Mouse (Mus musculus) ovary, postnatal 36 days (tissue): ENCODE results near the gene Gm20390.

ENCODE experiments used
- DNase-seq: peaks from one replicate; pipeline ENCODE4 v3.0.0; 2022; ENCODE audit warnings: low spot score, mixed read lengths

The Gm20390 gene

DNA sequence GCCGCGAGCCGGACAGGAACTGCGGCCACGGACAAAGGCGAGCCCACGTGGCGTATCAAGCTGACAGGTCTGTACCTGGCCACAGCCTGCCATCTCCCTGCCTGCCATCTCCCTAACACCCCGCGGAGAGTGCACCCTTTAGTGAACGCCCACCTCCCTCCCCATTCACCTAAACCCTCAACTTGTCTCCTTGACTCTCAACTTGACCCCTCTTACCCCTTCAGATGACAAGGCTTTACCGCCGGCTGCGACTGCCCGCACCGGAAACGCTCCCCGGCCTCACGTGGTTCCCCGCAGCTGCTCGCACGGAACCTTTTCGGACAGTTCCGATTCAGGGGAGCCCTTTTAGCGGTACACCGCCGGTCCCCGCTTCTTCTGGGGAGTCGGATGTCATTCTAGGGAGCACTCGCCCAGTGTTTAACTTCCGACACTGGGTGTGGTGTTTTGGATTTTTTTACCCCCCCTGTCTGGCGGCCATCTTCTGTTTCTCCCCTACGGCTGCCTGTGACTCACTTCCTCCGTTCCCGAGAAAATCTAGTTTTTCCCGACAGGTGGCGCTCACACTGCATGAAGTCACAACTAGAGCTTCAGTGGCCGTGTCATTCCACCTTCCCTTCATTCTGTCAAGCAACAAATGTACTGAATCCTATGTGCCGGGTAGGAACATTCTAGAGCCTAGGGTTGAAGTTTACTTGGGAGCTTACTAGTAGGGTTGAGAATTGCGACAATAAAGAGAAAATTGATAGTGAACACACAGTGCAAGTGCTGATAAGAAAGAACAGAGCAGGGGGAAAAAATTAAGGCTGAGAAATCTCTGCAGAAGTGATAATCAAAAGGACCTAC, at the start of gene Gm20390, which contains the start of gene Nme1:
Gm20390 (minus strand) TSS at position 289 of the 843 bp plus-strand sequence.
Nme1 (minus strand) TSS at position 517 of the 843 bp plus-strand sequence.
- peak; percentile 94 for DNase-seq

- DNase-seq, result no peak
Measured at GRCm38 (mm10) chr11:94003346-94003745, 35.3 kb upstream of the Gm20390 start.

DNA sequence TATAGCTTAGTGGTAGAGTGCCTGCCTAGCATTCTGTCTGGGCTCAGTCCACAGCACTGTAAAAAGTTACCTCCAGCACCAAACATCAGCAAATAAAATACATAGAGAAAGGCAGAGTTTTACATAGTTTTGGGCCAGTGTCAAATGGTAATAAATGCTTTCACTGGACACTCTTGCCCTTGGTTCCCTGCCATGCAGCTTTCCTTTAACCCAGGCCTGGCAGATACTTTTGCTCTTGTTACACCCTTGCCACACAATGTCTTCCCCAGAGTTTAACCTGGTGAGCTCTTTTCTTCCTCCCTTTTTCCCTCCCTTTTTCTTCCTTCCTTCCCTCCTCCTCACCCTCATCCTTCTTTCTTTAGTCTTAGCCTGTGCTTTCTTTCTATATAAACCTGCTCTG, 31.2 kb upstream of the Gm20390 start:
- DNase-seq, result no peak

DNA sequence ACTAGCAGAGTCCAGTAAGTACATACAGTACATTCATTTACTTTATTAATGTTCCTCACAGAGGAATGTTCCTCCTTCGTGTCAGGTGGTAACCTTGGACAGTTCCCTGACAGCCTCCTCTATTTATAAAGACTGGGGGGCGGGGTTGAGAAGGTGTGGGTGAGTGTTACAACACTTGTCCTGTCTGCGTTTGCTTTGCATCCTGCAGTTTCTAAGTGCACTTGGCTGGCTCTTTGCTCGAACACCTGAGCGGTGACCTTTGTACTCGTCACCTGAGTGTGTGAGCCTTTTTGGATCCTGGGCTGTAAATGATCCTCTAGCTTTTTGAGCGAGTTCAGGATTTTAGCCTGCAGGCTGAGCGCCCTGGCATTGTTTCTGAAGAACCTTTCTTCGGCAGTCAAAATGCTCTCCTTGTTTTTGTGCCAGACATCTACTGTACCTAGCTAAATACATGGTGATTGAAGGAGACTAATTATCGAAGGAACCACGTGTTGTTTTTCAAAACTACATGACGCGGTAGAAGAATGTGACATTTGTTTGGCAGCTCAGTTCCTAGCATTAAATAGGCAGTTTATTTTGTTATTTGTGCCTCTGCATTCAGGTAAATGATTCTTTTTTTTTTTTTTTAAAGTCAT, 29.2 kb upstream of the Gm20390 start:
- no peak for DNase-seq

GRCm38 (mm10) chr11:93996306-93997140, 28.4 kb upstream of the Gm20390 start:
- peak; percentile 49 for DNase-seq

GRCm38 (mm10) chr11:93995720-93996305, 27.7 kb upstream of the Gm20390 start, which contains the start of gene Spag9:
Gene Spag9, plus strand, starts transcription at chr11:93996091.
- DNase-seq, result peak; percentile 96

- peak; percentile 68 for DNase-seq
Measured at GRCm38 (mm10) chr11:93995111-93995719, 27.1 kb upstream of the Gm20390 start.

DNA sequence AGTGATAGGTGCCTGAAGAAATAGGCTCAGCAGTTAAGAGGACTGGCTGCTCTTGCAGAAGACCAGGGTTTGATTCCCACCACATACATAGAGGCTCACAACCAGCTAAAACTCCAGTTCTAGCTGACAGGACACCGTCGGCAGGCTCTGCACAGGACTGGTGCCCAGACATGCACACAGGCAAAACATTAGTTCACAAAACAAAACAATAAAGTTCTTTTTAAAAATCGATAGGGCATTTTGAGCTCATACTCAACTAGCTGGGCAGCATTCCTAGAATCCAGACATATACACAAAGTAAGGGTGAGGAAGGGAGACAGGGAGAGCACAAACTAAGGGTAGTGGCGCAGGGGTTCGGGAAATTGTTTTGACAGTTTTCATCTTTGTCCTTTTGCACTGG, 26.4 kb upstream of the Gm20390 start:
- DNase-seq, result no peak

DNA sequence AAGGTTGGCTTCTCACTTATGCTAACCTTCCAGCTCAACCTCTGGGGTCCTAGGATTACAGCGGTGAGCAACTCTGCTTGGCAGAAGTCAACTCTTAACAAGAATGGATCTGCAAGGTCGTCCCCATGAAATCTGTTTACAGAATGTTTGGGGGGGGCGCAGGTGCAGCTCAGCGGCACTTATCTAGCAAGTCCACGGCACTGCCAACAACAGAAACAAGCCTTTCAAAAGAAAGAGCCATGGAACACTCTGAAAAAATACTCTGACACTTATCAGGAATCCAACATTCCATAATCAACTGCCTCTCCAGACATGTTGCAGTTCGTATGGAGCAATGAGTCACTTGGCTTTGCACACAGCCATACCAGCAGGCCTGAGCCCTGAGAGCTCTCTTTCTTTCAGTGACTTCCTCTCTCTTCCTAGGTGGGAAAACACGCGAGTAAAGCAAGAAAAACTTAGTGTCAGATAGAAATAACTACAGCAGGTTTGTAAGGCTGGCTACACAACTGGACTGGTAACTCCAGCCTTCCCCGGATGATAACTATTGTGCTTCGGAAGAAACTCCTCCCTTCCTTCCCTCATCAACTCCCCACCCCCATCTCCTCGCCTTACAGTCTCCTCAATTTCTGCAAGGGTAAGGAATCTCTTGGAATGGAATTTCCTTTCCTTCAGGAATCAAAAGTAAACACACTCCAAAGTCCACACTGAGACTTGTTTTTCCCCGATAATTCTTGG, 20.4 kb upstream of the Gm20390 start:
- DNase-seq, result no peak

DNA sequence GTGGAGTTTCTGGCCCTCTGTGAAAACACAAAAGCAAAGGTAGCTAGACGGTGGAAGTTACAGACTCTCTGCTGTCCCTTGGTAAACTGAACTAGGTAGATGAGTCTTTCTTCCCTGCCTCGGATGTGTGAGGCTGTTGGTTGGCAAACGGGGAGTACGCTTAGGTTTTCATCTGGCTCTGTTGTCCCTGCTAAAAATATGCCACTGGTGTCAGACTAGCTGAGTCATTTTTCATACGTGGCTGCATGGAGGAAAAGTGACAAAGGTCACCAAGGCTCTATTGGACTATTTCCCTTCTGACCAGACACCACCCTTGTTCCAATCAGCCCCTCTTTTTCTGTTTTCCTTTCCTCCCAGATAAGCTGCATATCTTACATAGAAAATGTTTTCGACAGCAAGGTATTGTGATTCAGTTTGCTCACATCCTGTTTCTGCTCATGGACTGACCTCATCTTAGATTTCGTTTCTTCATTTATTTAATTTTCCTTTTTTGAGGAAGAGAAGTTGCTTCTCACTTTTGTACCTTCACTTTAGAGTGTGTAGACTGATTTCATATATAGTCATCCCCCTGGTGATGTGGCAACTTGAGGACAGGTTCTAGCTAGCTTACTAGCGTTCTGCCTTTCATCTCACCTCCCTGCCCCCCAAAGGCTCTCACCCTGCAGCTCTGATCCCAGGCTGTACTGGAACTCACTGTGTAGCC, 19.7 kb upstream of the Gm20390 start:
- no peak for DNase-seq

GRCm38 (mm10) chr11:93987026-93987425, 18.9 kb upstream of the Gm20390 start:
- DNase-seq, result no peak

DNA sequence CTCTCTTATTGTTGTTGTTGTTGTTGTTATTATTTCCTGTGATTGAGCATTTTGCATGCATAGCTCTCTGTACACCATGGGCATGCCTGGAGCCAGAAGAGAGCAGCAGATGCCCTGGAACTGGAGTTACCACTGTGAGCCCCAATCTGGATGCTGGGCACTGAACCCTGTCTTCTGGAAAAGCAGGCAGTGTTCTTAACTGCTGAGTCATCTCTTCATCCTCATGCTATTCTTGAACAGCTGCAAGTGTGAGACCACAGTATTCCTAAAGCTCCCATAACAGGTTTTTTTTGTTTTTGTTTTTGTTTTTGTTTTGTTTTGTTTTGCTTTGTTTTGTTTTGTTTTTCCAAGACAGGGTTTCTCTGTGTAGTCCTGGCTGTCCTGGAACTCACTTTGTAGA, 18.2 kb upstream of the Gm20390 start:
- no peak for DNase-seq

GRCm38 (mm10) chr11:93985265-93985664, 17.2 kb upstream of the Gm20390 start:
- no peak for DNase-seq

- DNase-seq, result no peak
Measured at GRCm38 (mm10) chr11:93984619-93985018, 16.5 kb upstream of the Gm20390 start.

GRCm38 (mm10) chr11:93979502-93980049, 11.5 kb upstream of the Gm20390 start:
- no peak for DNase-seq

- no peak for DNase-seq
Measured at GRCm38 (mm10) chr11:93972951-93973350, 4.9 kb upstream of the Gm20390 start.

- no peak for DNase-seq
Measured at GRCm38 (mm10) chr11:93969799-93970198, 1.7 kb upstream of the Gm20390 start.

DNA sequence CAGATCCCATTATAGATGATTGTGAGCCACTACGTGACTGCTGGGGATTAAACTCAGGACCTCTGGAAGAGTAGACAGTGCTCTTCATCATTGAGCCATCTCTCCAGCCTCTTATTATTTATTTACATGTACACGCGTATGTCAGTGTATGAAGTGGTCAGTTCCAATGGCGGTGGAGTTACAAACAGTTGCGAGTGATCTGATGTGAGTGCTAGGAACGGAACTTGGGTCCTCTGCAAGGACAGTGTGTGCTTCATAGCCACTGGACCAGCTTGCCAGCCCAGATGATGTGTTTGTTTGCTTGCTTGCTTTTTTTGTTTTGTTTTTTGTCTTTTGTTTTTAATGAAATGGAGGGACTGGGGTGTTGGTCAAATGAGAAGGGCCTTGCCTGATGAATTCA, 1.1 kb upstream of the Gm20390 start:
- DNase-seq, result no peak

- DNase-seq, result no peak
Measured at GRCm38 (mm10) chr11:93968848-93969128, 695 bp upstream of the Gm20390 start.

- no peak for DNase-seq
Measured at GRCm38 (mm10) chr11:93967381-93967780, 712 bp downstream of the Gm20390 start.
